Mouse (Mus musculus): ENCODE measurements around the gene Trappc6a. TPM values are rescaled to one million over a fixed set of nuclear protein-coding genes. Genes with fewer than 3 reads are reported as not detected.

Gene Trappc6a
- polyA plus RNA-seq, 1 experiment from 2014 or later = 64.1 TPM

- H3K27ac ChIP-seq = no peak overlapping the region
- ATAC-seq (ENCODE audit: insufficient number of reproducible peaks, insufficient read depth, low FRiP score, low TSS enrichment, low read depth) = no peak
- peaks cover 33% of the 10 kb centered on the region for H3K27me3 ChIP-seq
- H3K9ac ChIP-seq = no peak overlapping the region
- peaks cover 19% of the 10 kb centered on the region for H3K4me1 ChIP-seq
- H3K36me3 ChIP-seq = no peaks in the 10 kb centered on the region
- no peak overlapping the region for H3K4me2 ChIP-seq
- H3K4me3 ChIP-seq = no peak overlapping the region
- 84% methylated on average over 25 of the region's 25 CpGs for WGBS
- H3K9me3 ChIP-seq = no peaks in the 10 kb centered on the region
Observed at GRCm38 (mm10) chr7:19494751-19495474, 13.3 kb upstream of the Trappc6a start.

GRCm38 (mm10) chr7:19495521-19496213, 12.5 kb upstream of the Trappc6a start:
- H3K27me3 ChIP-seq = peaks cover 25% of the 10 kb centered on the region
- ATAC-seq (ENCODE audit: insufficient number of reproducible peaks, insufficient read depth, low FRiP score, low TSS enrichment, low read depth) = no peak
- 56% methylated on average over 20 of the region's 20 CpGs for WGBS
- H3K36me3 ChIP-seq = no peaks in the 10 kb centered on the region
- no peak overlapping the region for H3K27ac ChIP-seq
- H3K4me1 ChIP-seq = peaks cover 19% of the 10 kb centered on the region
- H3K9ac ChIP-seq = no peak overlapping the region
- H3K9me3 ChIP-seq = no peaks in the 10 kb centered on the region
- H3K4me3 ChIP-seq = no peak overlapping the region
- no peak overlapping the region for H3K4me2 ChIP-seq

GRCm38 (mm10) chr7:19496214-19496555, 12.0 kb upstream of the Trappc6a start:
- no peaks in the 10 kb centered on the region for H3K9me3 ChIP-seq
- no peak for ATAC-seq (ENCODE audit: insufficient number of reproducible peaks, insufficient read depth, low FRiP score, low TSS enrichment, low read depth)
- no peak overlapping the region for H3K4me3 ChIP-seq
- peaks cover 19% of the 10 kb centered on the region for H3K4me1 ChIP-seq
- 52% methylated on average over 5 of the region's 5 CpGs for WGBS
- no peaks in the 10 kb centered on the region for H3K36me3 ChIP-seq
- no peak overlapping the region for H3K9ac ChIP-seq
- peaks cover 20% of the 10 kb centered on the region for H3K27me3 ChIP-seq
- no peak overlapping the region for H3K4me2 ChIP-seq
- H3K27ac ChIP-seq = no peak overlapping the region

GRCm38 (mm10) chr7:19498326-19498725, 9.9 kb upstream of the Trappc6a start:
- Histone ChIP-seq H3K27me3 (peaks cover 2% of the 10 kb centered on the region; the same call in 1 of the 2 replicates), H3K4me1 (peaks cover 11% of the 10 kb centered on the region; the same call in 1 of the 2 replicates), H3K9me3 (no peaks in the 10 kb centered on the region), H3K36me3 (no peaks in the 10 kb centered on the region), H3K27ac (no peak overlapping the region), H3K4me3 (no peak overlapping the region), H3K9ac (no peak overlapping the region), H3K4me2 (no peak overlapping the region)
- ATAC-seq (ENCODE audit: insufficient number of reproducible peaks, insufficient read depth, low FRiP score, low TSS enrichment, low read depth) = no peak
- 75% methylated on average over 4 of the region's 4 CpGs for WGBS

GRCm38 (mm10) chr7:19500420-19501363, 7.5 kb upstream of the Trappc6a start:
- H3K36me3 ChIP-seq = no peaks in the 10 kb centered on the region
- no peaks in the 10 kb centered on the region for H3K9me3 ChIP-seq
- H3K4me1 ChIP-seq = peaks cover 3% of the 10 kb centered on the region; the same call in 1 of the 2 replicates
- 64% methylated on average over 12 of the region's 12 CpGs for WGBS
- ATAC-seq (ENCODE audit: insufficient number of reproducible peaks, insufficient read depth, low FRiP score, low TSS enrichment, low read depth) = no peak
- no peak overlapping the region for H3K27ac ChIP-seq
- no peak overlapping the region for H3K4me3 ChIP-seq
- no peak overlapping the region for H3K9ac ChIP-seq
- H3K27me3 ChIP-seq = no peaks in the 10 kb centered on the region; the same call in 1 of the 2 replicates
- no peak overlapping the region for H3K4me2 ChIP-seq

GRCm38 (mm10) chr7:19501658-19502057, 6.5 kb upstream of the Trappc6a start:
- 57% methylated on average over 4 of the region's 4 CpGs for WGBS
- Histone ChIP-seq H3K4me3 (no peak overlapping the region), H3K9me3 (no peaks in the 10 kb centered on the region), H3K27me3 (no peaks in the 10 kb centered on the region), H3K4me1 (peaks cover 6% of the 10 kb centered on the region; the same call in 1 of the 2 replicates), H3K9ac (no peak overlapping the region), H3K4me2 (no peak overlapping the region), H3K36me3 (no peaks in the 10 kb centered on the region), H3K27ac (no peak overlapping the region)
- no peak for ATAC-seq (ENCODE audit: insufficient number of reproducible peaks, insufficient read depth, low FRiP score, low TSS enrichment, low read depth)

- no peak for ATAC-seq (ENCODE audit: insufficient number of reproducible peaks, insufficient read depth, low FRiP score, low TSS enrichment, low read depth)
- H3K27me3 ChIP-seq = no peaks in the 10 kb centered on the region
- no peak overlapping the region for H3K9ac ChIP-seq
- no peak overlapping the region for H3K4me2 ChIP-seq
- 40% methylated on average over 5 of the region's 5 CpGs for WGBS
- H3K36me3 ChIP-seq = no peaks in the 10 kb centered on the region
- H3K4me3 ChIP-seq = no peak overlapping the region
- peaks cover 13% of the 10 kb centered on the region for H3K4me1 ChIP-seq
- no peaks in the 10 kb centered on the region for H3K9me3 ChIP-seq
- no peak overlapping the region for H3K27ac ChIP-seq
Observed at GRCm38 (mm10) chr7:19503481-19504068, 4.6 kb upstream of the Trappc6a start.

- no peak for ATAC-seq (ENCODE audit: insufficient number of reproducible peaks, insufficient read depth, low FRiP score, low TSS enrichment, low read depth)
- WGBS = 29% methylated on average over 6 of the region's 6 CpGs
- Histone ChIP-seq H3K27ac (no peak overlapping the region), H3K4me1 (peaks cover 22% of the 10 kb centered on the region), H3K9ac (peak overlapping the region; percentile 89; the same call in 1 of the 2 replicates), H3K9me3 (no peaks in the 10 kb centered on the region), H3K4me2 (peak overlapping the region; percentile 96), H3K27me3 (no peaks in the 10 kb centered on the region), H3K4me3 (peak overlapping the region; percentile 79), H3K36me3 (no peaks in the 10 kb centered on the region; the same call in 1 of the 2 replicates)
Observed at GRCm38 (mm10) chr7:19506326-19506725, 1.9 kb upstream of the Trappc6a start.

- H3K27ac ChIP-seq = peak overlapping the region; percentile 75; the same call in 1 of the 2 replicates
- H3K27me3 ChIP-seq = no peaks in the 10 kb centered on the region
- under 1% methylated on average over 71 of the region's 71 CpGs for WGBS
- H3K4me1 ChIP-seq = peaks cover 22% of the 10 kb centered on the region
- no peaks in the 10 kb centered on the region; the same call in 1 of the 2 replicates for H3K36me3 ChIP-seq
- peak overlapping the region; percentile 96 for H3K4me2 ChIP-seq
- H3K4me3 ChIP-seq = peak overlapping the region; percentile 79
- H3K9me3 ChIP-seq = no peaks in the 10 kb centered on the region
- no peak for ATAC-seq (ENCODE audit: insufficient number of reproducible peaks, insufficient read depth, low FRiP score, low TSS enrichment, low read depth)
- H3K9ac ChIP-seq = peak overlapping the region; percentile 89
Observed at GRCm38 (mm10) chr7:19506969-19507611, 1.1 kb upstream of the Trappc6a start.

GRCm38 (mm10) chr7:19507612-19507981, 598 bp upstream of the Trappc6a start:
- Histone ChIP-seq H3K4me3 (peak overlapping the region; percentile 79), H3K27me3 (no peaks in the 10 kb centered on the region), H3K9me3 (no peaks in the 10 kb centered on the region), H3K9ac (peak overlapping the region; percentile 89), H3K27ac (peak overlapping the region; percentile 75), H3K36me3 (no peaks in the 10 kb centered on the region; the same call in 1 of the 2 replicates), H3K4me1 (peaks cover 22% of the 10 kb centered on the region), H3K4me2 (peak overlapping the region; percentile 96)
- ATAC-seq (ENCODE audit: insufficient number of reproducible peaks, insufficient read depth, low FRiP score, low TSS enrichment, low read depth) = no peak
- WGBS = 4% methylated on average over 18 of the region's 18 CpGs
